Mouse (Mus musculus): ENCODE results near the gene Entpd6. TPM values are rescaled to one million over a fixed set of nuclear protein-coding genes. Genes with fewer than 3 reads are reported as not detected.

Entpd6 gene
- 67.2 and 67.7 TPM in 2 replicates for polyA plus RNA-seq (2014; fragmentation: Nextera tagmentation; extraction: Ambion mirVana)

- H3K27me3 ChIP-seq (ENCODE audit: control insufficient read depth, insufficient read depth, low read length), result peaks cover 10% of the 10 kb centered on the region; the same call in 1 of the 2 replicates
- DNase-seq (ENCODE audit: low spot score) (peak; percentile 99), ATAC-seq (ENCODE audit: low FRiP score) (peak; percentile 98)
- WGBS, result under 1% methylated on average over 30 of the region's 30 CpGs
- peak within 1 kb of the TSS; percentile 89 for H3K9ac ChIP-seq
- peak within 1 kb of the TSS; percentile 86 for H3K4me3 ChIP-seq (replicated peaks; ENCODE audit: low read length)
- peak within 1 kb of the TSS; percentile 94 for H3K4me2 ChIP-seq (replicated peaks)
- peaks cover 15% of the 10 kb centered on the region for H3K36me3 ChIP-seq (replicated peaks; ENCODE audit: control insufficient read depth, insufficient read depth)
- H3K4me1 ChIP-seq (replicated peaks; ENCODE audit: control insufficient read depth, insufficient read depth, low read length), result peaks cover 11% of the 10 kb centered on the region
- H3K9me3 ChIP-seq (ENCODE audit: control insufficient read depth, low read length), result no peaks in the 10 kb centered on the region
- peak within 1 kb of the TSS; percentile 82 for H3K27ac ChIP-seq
These were observed at the start of gene Entpd6 for GRCm38 (mm10) chr2:150748854-150749253. TSS of gene Entpd6 (plus strand) at chr2:150749042.

GRCm38 (mm10) chr2:150712167-150712674 lies 36.6 kb upstream of the Entpd6 start:
- no peak overlapping the region for H3K27ac ChIP-seq
- DNase-seq (ENCODE audit: low spot score) (no peak), ATAC-seq (ENCODE audit: low FRiP score) (no peak)
- no peak overlapping the region for H3K9ac ChIP-seq
- WGBS, result 77% methylated on average over 4 of the region's 4 CpGs
- H3K9me3 ChIP-seq (ENCODE audit: control insufficient read depth, low read length), result no peaks in the 10 kb centered on the region
- no peak overlapping the region for H3K4me3 ChIP-seq (replicated peaks; ENCODE audit: low read length)
- no peaks in the 10 kb centered on the region for H3K36me3 ChIP-seq (replicated peaks; ENCODE audit: control insufficient read depth, insufficient read depth)
- no peaks in the 10 kb centered on the region for H3K4me1 ChIP-seq (replicated peaks; ENCODE audit: control insufficient read depth, insufficient read depth, low read length)
- no peak overlapping the region for H3K4me2 ChIP-seq (replicated peaks)
- no peaks in the 10 kb centered on the region for H3K27me3 ChIP-seq (ENCODE audit: control insufficient read depth, insufficient read depth, low read length)

- peak; percentile 46 for DNase-seq (ENCODE audit: low spot score)
- no peaks in the 10 kb centered on the region for H3K36me3 ChIP-seq (replicated peaks; ENCODE audit: control insufficient read depth, insufficient read depth)
- H3K9me3 ChIP-seq (ENCODE audit: control insufficient read depth, low read length), result no peaks in the 10 kb centered on the region
- 10% methylated on average over 11 of the region's 11 CpGs for WGBS
- peaks cover 21% of the 10 kb centered on the region for H3K27me3 ChIP-seq (ENCODE audit: control insufficient read depth, insufficient read depth, low read length)
- ATAC-seq (ENCODE audit: low FRiP score), result peak; percentile 94
- H3K4me1 ChIP-seq (replicated peaks; ENCODE audit: control insufficient read depth, insufficient read depth, low read length), result no peaks in the 10 kb centered on the region
- H3K27ac ChIP-seq, result no peak overlapping the region
- no peak overlapping the region for H3K9ac ChIP-seq
- H3K4me3 ChIP-seq (replicated peaks; ENCODE audit: low read length), result no peak overlapping the region
- peak overlapping the region; percentile 29 for H3K4me2 ChIP-seq (replicated peaks)
These were observed 12.9 kb upstream of the Entpd6 start for GRCm38 (mm10) chr2:150735756-150736576.

GRCm38 (mm10) chr2:150737881-150738280 lies 11.0 kb upstream of the Entpd6 start:
- Histone ChIP-seq H3K9ac (no peak overlapping the region), H3K4me1 (replicated peaks; ENCODE audit: control insufficient read depth, insufficient read depth, low read length) (no peaks in the 10 kb centered on the region), H3K4me2 (replicated peaks) (no peak overlapping the region), H3K36me3 (replicated peaks; ENCODE audit: control insufficient read depth, insufficient read depth) (no peaks in the 10 kb centered on the region), H3K9me3 (ENCODE audit: control insufficient read depth, low read length) (0 out of 2 replicates have a peak, but pooled peaks cover 4% of the 10 kb centered on the region), H3K4me3 (replicated peaks; ENCODE audit: low read length) (no peak overlapping the region), H3K27me3 (ENCODE audit: control insufficient read depth, insufficient read depth, low read length) (peaks cover 24% of the 10 kb centered on the region), H3K27ac (no peak overlapping the region)
- ATAC-seq (ENCODE audit: low FRiP score), result no peak
- 80% methylated on average over 9 of the region's 9 CpGs for WGBS
- no peak for DNase-seq (ENCODE audit: low spot score)

GRCm38 (mm10) chr2:150740145-150740841 lies 8.5 kb upstream of the Entpd6 start:
- Histone ChIP-seq H3K27me3 (ENCODE audit: control insufficient read depth, insufficient read depth, low read length) (peaks cover 24% of the 10 kb centered on the region), H3K36me3 (replicated peaks; ENCODE audit: control insufficient read depth, insufficient read depth) (no peaks in the 10 kb centered on the region), H3K4me3 (replicated peaks; ENCODE audit: low read length) (no peak overlapping the region), H3K4me1 (replicated peaks; ENCODE audit: control insufficient read depth, insufficient read depth, low read length) (no peaks in the 10 kb centered on the region), H3K9me3 (ENCODE audit: control insufficient read depth, low read length) (0 out of 2 replicates have a peak, but pooled peaks cover 4% of the 10 kb centered on the region), H3K9ac (no peak overlapping the region), H3K27ac (no peak overlapping the region), H3K4me2 (replicated peaks) (no peak overlapping the region)
- DNase-seq (ENCODE audit: low spot score) (no peak), ATAC-seq (ENCODE audit: low FRiP score) (no peak)
- 70% methylated on average over 10 of the region's 10 CpGs for WGBS

GRCm38 (mm10) chr2:150741405-150741804 lies 7.4 kb upstream of the Entpd6 start:
- Histone ChIP-seq H3K36me3 (replicated peaks; ENCODE audit: control insufficient read depth, insufficient read depth) (no peaks in the 10 kb centered on the region), H3K27ac (no peak overlapping the region), H3K9me3 (ENCODE audit: control insufficient read depth, low read length) (0 out of 2 replicates have a peak, but pooled peaks cover 4% of the 10 kb centered on the region), H3K4me2 (replicated peaks) (no peak overlapping the region), H3K4me1 (replicated peaks; ENCODE audit: control insufficient read depth, insufficient read depth, low read length) (no peaks in the 10 kb centered on the region), H3K27me3 (ENCODE audit: control insufficient read depth, insufficient read depth, low read length) (peaks cover 28% of the 10 kb centered on the region), H3K9ac (no peak overlapping the region), H3K4me3 (replicated peaks; ENCODE audit: low read length) (no peak overlapping the region)
- WGBS, result 66% methylated on average over 4 of the region's 4 CpGs
- DNase-seq (ENCODE audit: low spot score) (peak; percentile 58), ATAC-seq (ENCODE audit: low FRiP score) (peak; percentile 47; the same call in 1 of the 2 replicates)

- Histone ChIP-seq H3K27me3 (ENCODE audit: control insufficient read depth, insufficient read depth, low read length) (peaks cover 13% of the 10 kb centered on the region; the same call in 1 of the 2 replicates), H3K9me3 (ENCODE audit: control insufficient read depth, low read length) (0 out of 2 replicates have a peak, but pooled peaks cover 4% of the 10 kb centered on the region), H3K4me1 (replicated peaks; ENCODE audit: control insufficient read depth, insufficient read depth, low read length) (peaks cover 8% of the 10 kb centered on the region), H3K4me2 (replicated peaks) (no peak overlapping the region), H3K4me3 (replicated peaks; ENCODE audit: low read length) (no peak overlapping the region), H3K9ac (no peak overlapping the region), H3K27ac (no peak overlapping the region), H3K36me3 (replicated peaks; ENCODE audit: control insufficient read depth, insufficient read depth) (no peaks in the 10 kb centered on the region)
- WGBS, result 81% methylated on average over 7 of the region's 7 CpGs
- ATAC-seq (ENCODE audit: low FRiP score), result no peak
- DNase-seq (ENCODE audit: low spot score), result no peak
These were observed 3.8 kb upstream of the Entpd6 start for GRCm38 (mm10) chr2:150745016-150745415.

- Histone ChIP-seq H3K27ac (peak overlapping the region; percentile 82), H3K36me3 (replicated peaks; ENCODE audit: control insufficient read depth, insufficient read depth) (peaks cover 20% of the 10 kb centered on the region), H3K4me3 (replicated peaks; ENCODE audit: low read length) (peak overlapping the region; percentile 86), H3K27me3 (ENCODE audit: control insufficient read depth, insufficient read depth, low read length) (peaks cover 10% of the 10 kb centered on the region; the same call in 1 of the 2 replicates), H3K9ac (peak overlapping the region; percentile 89), H3K4me1 (replicated peaks; ENCODE audit: control insufficient read depth, insufficient read depth, low read length) (peaks cover 11% of the 10 kb centered on the region), H3K9me3 (ENCODE audit: control insufficient read depth, low read length) (no peaks in the 10 kb centered on the region), H3K4me2 (replicated peaks) (peak overlapping the region; percentile 94)
- peak; percentile 85 for ATAC-seq (ENCODE audit: low FRiP score)
- peak; percentile 30 for DNase-seq (ENCODE audit: low spot score)
- whole genome bisulfite sequencing, result 0% methylated on average over 24 of the region's 24 CpGs
These were observed 441 bp downstream of the Entpd6 start for GRCm38 (mm10) chr2:150749283-150749682.

Data from hindbrain, embryonic 14.5 days (tissue).